Mouse (Mus musculus) hindbrain, embryonic 14.5 days (tissue): ENCODE data around the gene Muc4. TPM values are rescaled to one million over a fixed set of nuclear protein-coding genes. Genes with fewer than 3 reads are reported as not detected.
A peak's percentile ranks its signal among the peaks of the same experiment; 100 is the strongest.

Experiments used
- ATAC-seq: fragments of 200-750 bp; cut with Nextera tagmentation; 2 replicates; pipeline ENCODE4 v1.8.0; 2017; ENCODE audit warnings: moderate number of reproducible peaks, mild to moderate bottlenecking, moderate TSS enrichment, moderate library complexity; ENCODE audit not compliant: low FRiP score
- DNase-seq: peaks from one replicate; pipeline ENCODE4 v3.0.0-alpha.2; 2015; ENCODE audit warnings: low spot score
- H3K27ac ChIP-seq: fragments of 300-500 bp; sonication (generic); 2 replicates; pipeline ENCODE4 v1.5.1; 2014; ENCODE audit warnings: mild to moderate bottlenecking, moderate library complexity
- H3K27me3 ChIP-seq: fragments of 300-500 bp; sonication (generic); 2 replicates; pipeline ENCODE4 v1.6.1; 2014; ENCODE audit warnings: mild to moderate bottlenecking, low read length, mixed read lengths; ENCODE audit not compliant: control insufficient read depth, insufficient read depth
- H3K36me3 ChIP-seq: fragments of 300-500 bp; sonication (generic); replicated peaks from 2 replicates; pipeline ENCODE4 v1.6.1; 2014; ENCODE audit not compliant: control insufficient read depth, insufficient read depth
- H3K4me1 ChIP-seq: fragments of 300-500 bp; sonication (generic); replicated peaks from 2 replicates; pipeline ENCODE4 v1.6.1; 2014; ENCODE audit warnings: antibody characterized with exemption, low read length, mixed read lengths; ENCODE audit not compliant: control insufficient read depth, insufficient read depth
- H3K4me2 ChIP-seq: fragments of 300-500 bp; sonication (generic); replicated peaks from 2 replicates; pipeline ENCODE4 v1.6.1; 2014; ENCODE audit warnings: mild to moderate bottlenecking, moderate library complexity
- H3K4me3 ChIP-seq: fragments of 300-500 bp; sonication (generic); replicated peaks from 2 replicates; pipeline ENCODE4 v1.5.1; 2014; ENCODE audit warnings: mild to moderate bottlenecking, low read length
- H3K9ac ChIP-seq: fragments of 300-500 bp; sonication (generic); 2 replicates; pipeline ENCODE4 v1.6.1; 2014
- H3K9me3 ChIP-seq: fragments of 300-500 bp; sonication (generic); 2 replicates; pipeline ENCODE4 v1.6.1; 2016; ENCODE audit warnings: low read length; ENCODE audit not compliant: control insufficient read depth
- WGBS: fragments of 180-500 bp; shearing (Covaris S2); extraction: QIAGEN DNeasy Blood & Tissue Kit; methylation state at CpG from one replicate; pipeline ENCODE4 v1.1.7; 2014; 5-methylcytosine and 5-hydroxymethylcytosine counted together
- polyA plus RNA-seq: library from polyadenylated mRNA; unstranded; fragments of >200 nt; fragmentation: Nextera tagmentation; extraction: Ambion mirVana; gene quantifications from 2 replicates; pipeline ENCODE4 v1.2.1, GENCODE M21; 2014

The Muc4 gene
- polyA plus RNA-seq, 1 experiment from 2014 or later = not detected

DNA sequence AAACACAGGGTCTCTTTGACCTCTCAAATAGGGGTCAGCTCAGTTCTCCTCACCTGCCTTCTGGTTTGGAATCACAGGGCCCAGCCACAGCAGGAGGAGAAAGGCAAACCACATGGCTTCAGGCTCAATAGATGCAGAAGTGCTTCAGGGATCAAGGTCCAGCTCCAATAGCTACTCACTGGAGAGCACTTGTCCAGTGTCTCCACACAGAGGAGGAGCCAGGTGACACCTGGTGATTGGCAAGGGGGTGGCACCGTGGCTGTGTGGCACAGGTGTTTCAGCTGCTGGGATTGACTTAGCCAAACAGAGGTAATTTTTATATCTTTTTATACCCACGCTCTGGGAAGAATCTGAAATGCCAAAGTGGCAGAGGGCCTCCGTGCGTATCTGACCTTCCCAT, 74.6 kb downstream of the Muc4 start, which contains the start of gene Smbd1:
Gene Smbd1, minus strand, starts transcription at position 157 of the 400 bp plus-strand sequence.
- H3K36me3 ChIP-seq = no peaks in the 10 kb centered on the region
- DNase-seq = no peak
- no peaks in the 10 kb centered on the region for H3K9me3 ChIP-seq
- no peak within 1 kb of the TSS for H3K9ac ChIP-seq
- ATAC-seq = no peak
- no peak within 1 kb of the TSS for H3K4me2 ChIP-seq
- peaks cover 10% of the 10 kb centered on the region; the same call in 1 of the 2 replicates for H3K4me1 ChIP-seq
- H3K4me3 ChIP-seq = no peak within 1 kb of the TSS
- WGBS = 88% methylated on average over 4 of the region's 4 CpGs
- H3K27ac ChIP-seq = no peak within 1 kb of the TSS
- H3K27me3 ChIP-seq = no peaks in the 10 kb centered on the region

DNA sequence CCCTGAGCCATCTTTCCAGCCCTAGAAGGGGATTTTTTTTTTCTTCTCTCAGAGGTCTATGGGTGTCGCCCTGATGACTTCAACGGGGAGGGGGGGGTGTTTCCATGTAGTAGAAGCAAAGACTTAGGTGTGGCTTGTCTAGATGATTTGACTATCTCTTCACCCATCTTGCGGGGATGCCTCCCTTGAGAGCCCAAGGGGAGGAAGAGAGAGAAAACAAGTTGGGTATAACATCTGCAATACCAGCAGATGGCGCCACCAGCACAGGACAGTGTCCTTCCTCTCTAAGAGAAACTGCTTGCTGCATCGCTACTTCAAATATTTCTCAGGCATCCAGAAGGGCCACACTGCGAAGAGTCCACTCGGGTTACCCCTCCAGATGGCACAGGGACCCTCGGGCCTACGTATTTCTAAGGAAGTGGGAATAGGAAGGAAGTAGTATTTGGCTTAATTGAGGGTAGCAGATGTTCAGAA, 77.2 kb downstream of the Muc4 start:
- ATAC-seq (no peak; the same call in 1 of the 2 replicates), DNase-seq (peak; percentile 84)
- Histone ChIP-seq H3K4me3 (no peak overlapping the region), H3K9me3 (no peaks in the 10 kb centered on the region), H3K4me1 (peaks cover 11% of the 10 kb centered on the region; the same call in 1 of the 2 replicates), H3K4me2 (0 out of 2 replicates have a peak overlapping the region, but pooled peaks have one; percentile 23), H3K9ac (no peak overlapping the region), H3K36me3 (no peaks in the 10 kb centered on the region), H3K27me3 (no peaks in the 10 kb centered on the region), H3K27ac (no peak overlapping the region)
- 5% methylated on average over 9 of the region's 9 CpGs for WGBS

DNA sequence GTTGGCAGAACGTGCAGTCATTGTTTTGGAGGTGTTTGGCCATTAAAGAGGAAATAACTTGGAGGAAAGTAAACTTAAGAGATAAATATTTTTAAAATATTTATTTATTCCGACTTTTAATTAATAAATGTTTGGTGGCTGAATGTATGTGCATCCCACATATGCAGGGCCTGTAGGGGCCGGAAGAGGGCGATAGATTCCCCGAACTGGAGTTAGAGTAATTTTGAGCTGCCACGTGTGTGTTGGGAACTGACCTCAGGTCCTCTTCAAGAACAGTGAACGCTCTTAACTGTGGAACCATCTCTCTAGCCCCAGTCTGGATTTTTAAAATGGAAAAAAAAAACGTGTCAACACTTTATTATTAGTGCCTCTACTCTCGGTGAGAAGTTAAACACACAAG, 77.7 kb downstream of the Muc4 start:
- H3K36me3 ChIP-seq = no peaks in the 10 kb centered on the region
- peaks cover 11% of the 10 kb centered on the region; the same call in 1 of the 2 replicates for H3K4me1 ChIP-seq
- DNase-seq (no peak), ATAC-seq (no peak)
- 0 out of 2 replicates have a peak overlapping the region, but pooled peaks have one; percentile 23 for H3K4me2 ChIP-seq
- no peaks in the 10 kb centered on the region for H3K27me3 ChIP-seq
- no peak overlapping the region for H3K9ac ChIP-seq
- H3K4me3 ChIP-seq = no peak overlapping the region
- no peak overlapping the region for H3K27ac ChIP-seq
- 56% methylated on average over 9 of the region's 9 CpGs for WGBS
- no peaks in the 10 kb centered on the region for H3K9me3 ChIP-seq

GRCm38 (mm10) chr16:32813771-32814170, 78.1 kb downstream of the Muc4 start:
- H3K4me1 ChIP-seq = peaks cover 11% of the 10 kb centered on the region; the same call in 1 of the 2 replicates
- 67% methylated on average over 3 of the region's 3 CpGs for WGBS
- no peaks in the 10 kb centered on the region for H3K9me3 ChIP-seq
- no peak overlapping the region for H3K4me2 ChIP-seq
- no peaks in the 10 kb centered on the region for H3K27me3 ChIP-seq
- H3K9ac ChIP-seq = no peak overlapping the region
- no peak for ATAC-seq
- DNase-seq = no peak
- H3K27ac ChIP-seq = no peak overlapping the region
- H3K4me3 ChIP-seq = no peak overlapping the region
- H3K36me3 ChIP-seq = no peaks in the 10 kb centered on the region

DNA sequence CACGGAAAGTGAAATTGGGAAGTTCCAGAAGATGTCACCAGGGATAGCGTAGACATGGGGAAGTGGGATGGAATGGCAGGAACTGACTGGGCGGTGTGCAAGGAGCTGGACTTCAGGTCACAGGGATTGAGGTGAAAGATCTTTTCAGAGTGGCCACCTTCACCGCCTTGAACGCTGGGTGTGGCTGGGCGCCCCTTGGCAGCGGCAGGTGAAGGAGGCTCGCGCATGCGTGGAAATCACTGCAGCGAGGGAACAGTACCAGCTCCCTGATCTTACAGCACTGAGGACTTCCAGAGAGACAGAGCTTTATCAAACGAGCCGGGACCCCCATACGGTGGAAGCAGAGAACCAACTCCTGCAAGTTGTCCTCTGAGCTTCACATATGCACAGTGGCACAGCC, 78.9 kb downstream of the Muc4 start:
- 30% methylated on average over 14 of the region's 14 CpGs for WGBS
- Histone ChIP-seq H3K4me3 (peak overlapping the region; percentile 20), H3K27ac (no peak overlapping the region), H3K9ac (peak overlapping the region; percentile 14; the same call in 1 of the 2 replicates), H3K4me2 (peak overlapping the region; percentile 57), H3K27me3 (no peaks in the 10 kb centered on the region), H3K36me3 (no peaks in the 10 kb centered on the region), H3K4me1 (peaks cover 11% of the 10 kb centered on the region; the same call in 1 of the 2 replicates), H3K9me3 (no peaks in the 10 kb centered on the region)
- DNase-seq = peak; percentile 33
- no peak for ATAC-seq

GRCm38 (mm10) chr16:32815160-32815605, 79.5 kb downstream of the Muc4 start:
- Histone ChIP-seq H3K9ac (0 out of 2 replicates have a peak overlapping the region, but pooled peaks have one; percentile 1), H3K36me3 (no peaks in the 10 kb centered on the region), H3K9me3 (no peaks in the 10 kb centered on the region), H3K27ac (no peak overlapping the region), H3K27me3 (no peaks in the 10 kb centered on the region), H3K4me1 (peaks cover 11% of the 10 kb centered on the region; the same call in 1 of the 2 replicates), H3K4me3 (peak overlapping the region; percentile 20), H3K4me2 (peak overlapping the region; percentile 57)
- 16% methylated on average over 6 of the region's 6 CpGs for WGBS
- DNase-seq (no peak), ATAC-seq (no peak)

DNA sequence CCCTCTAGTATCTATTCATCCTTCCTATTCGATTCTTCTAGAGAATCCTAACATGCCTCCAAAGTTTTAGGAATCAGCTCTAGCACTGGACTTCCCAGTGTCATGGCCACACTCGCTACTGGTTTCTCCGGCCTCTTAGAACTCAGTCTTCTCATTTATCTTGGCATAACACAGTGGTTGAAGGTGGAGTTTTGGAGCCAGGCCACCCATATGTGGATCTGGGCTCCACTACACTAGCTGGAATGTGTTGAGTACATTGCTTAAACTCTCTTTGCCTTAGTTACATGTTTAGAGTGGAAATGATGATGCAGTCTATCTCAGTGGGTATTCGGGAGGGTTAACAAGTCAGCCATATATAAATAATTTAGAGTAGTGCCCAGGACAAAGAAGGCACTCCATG, 82.3 kb downstream of the Muc4 start:
- DNase-seq (no peak), ATAC-seq (no peak)
- Histone ChIP-seq H3K4me2 (no peak overlapping the region), H3K27me3 (no peaks in the 10 kb centered on the region), H3K9ac (no peak overlapping the region), H3K9me3 (no peaks in the 10 kb centered on the region), H3K27ac (no peak overlapping the region), H3K4me3 (no peak overlapping the region), H3K36me3 (peaks cover 20% of the 10 kb centered on the region), H3K4me1 (peaks cover 11% of the 10 kb centered on the region; the same call in 1 of the 2 replicates)
- 94% methylated on average over 4 of the region's 4 CpGs for WGBS

DNA sequence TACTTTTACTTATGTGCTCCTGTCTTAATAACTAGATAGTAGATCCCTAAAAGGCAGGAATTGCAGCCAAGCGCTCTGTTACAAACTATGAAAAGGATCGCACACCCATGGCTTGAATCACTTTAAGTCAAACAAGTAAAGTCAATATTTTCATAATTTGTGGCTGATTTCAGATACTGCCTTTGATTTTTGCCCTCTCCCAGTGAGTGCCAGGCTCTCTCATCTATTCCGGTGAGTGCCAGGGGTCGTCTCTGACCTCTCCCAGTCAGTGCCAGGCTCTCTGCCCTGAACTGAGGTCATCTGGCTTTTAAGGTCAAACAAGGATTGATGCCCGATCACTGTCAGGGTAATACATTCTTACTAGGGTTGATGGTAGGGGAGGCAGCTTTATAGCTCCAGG, 82.8 kb downstream of the Muc4 start:
- H3K27ac ChIP-seq = no peak overlapping the region
- ATAC-seq = no peak
- no peak overlapping the region for H3K9ac ChIP-seq
- H3K9me3 ChIP-seq = no peaks in the 10 kb centered on the region
- H3K36me3 ChIP-seq = peaks cover 24% of the 10 kb centered on the region
- WGBS = 92% methylated on average over 5 of the region's 5 CpGs
- no peak for DNase-seq
- no peak overlapping the region for H3K4me2 ChIP-seq
- no peak overlapping the region for H3K4me3 ChIP-seq
- no peaks in the 10 kb centered on the region for H3K27me3 ChIP-seq
- H3K4me1 ChIP-seq = peaks cover 11% of the 10 kb centered on the region; the same call in 1 of the 2 replicates

DNA sequence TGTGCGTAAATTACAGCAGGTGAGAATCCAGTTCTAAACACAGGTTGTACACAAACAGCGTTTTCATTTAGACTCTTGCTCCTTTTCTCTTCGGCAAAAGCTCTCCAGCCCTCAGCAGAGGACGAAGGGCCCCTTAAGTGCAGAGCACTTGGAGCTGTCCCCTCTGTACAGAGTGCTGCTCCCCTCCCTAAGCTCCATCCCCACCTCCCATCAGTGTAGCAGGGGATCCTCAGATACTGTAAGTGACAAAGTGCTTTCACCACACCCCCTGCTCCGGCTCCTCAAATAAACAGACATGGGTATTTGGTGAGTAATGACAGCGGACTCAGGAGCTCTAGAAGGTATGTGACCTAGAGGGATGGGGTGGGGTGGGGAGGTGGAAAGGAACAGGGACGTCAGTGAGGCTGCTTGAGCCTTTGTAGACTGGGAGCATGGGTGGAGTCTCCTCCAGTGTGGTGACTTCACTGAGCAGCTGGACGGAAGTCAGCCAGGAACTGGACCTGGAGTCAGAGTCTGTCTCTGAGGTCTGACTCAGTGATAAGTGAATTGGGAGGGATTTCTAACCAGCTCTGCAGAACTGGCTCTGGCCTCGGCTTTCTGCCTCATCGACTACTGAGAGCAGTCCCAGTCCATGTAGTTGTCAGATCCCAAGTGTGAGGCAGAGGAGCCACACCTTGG, 86.2 kb downstream of the Muc4 start:
- H3K4me1 ChIP-seq = no peaks in the 10 kb centered on the region
- no peak overlapping the region for H3K4me3 ChIP-seq
- ATAC-seq = no peak
- H3K9ac ChIP-seq = no peak overlapping the region
- no peaks in the 10 kb centered on the region for H3K27me3 ChIP-seq
- no peak overlapping the region for H3K4me2 ChIP-seq
- H3K9me3 ChIP-seq = no peaks in the 10 kb centered on the region
- WGBS = 79% methylated on average over 10 of the region's 10 CpGs
- H3K36me3 ChIP-seq = peaks cover 57% of the 10 kb centered on the region
- DNase-seq = no peak
- no peak overlapping the region for H3K27ac ChIP-seq
